Mouse (Mus musculus) liver, postnatal 0 days (tissue): ENCODE measurements around the gene Gm20825. TPM values are rescaled to one million over a fixed set of nuclear protein-coding genes. Genes with fewer than 3 reads are reported as not detected.
"Not testable (repeated sequence)": the region's sequence is repeated elsewhere in the genome, so short reads cannot be mapped to it uniquely, and the experiment has no call there.

Source experiments
- ATAC-seq: fragments of 200-750 bp; cut with Nextera tagmentation; 2 replicates; pipeline ENCODE4 v1.8.0; 2017; ENCODE audit warnings: mild to moderate bottlenecking, moderate library complexity
- DNase-seq: peaks from one replicate; pipeline ENCODE4 v3.0.0-alpha.2; 2016
- H3K27ac ChIP-seq: fragments of 300-500 bp; sonication (generic); 2 replicates; pipeline ENCODE4 v1.5.1; 2014; ENCODE audit warnings: antibody characterized with exemption, moderate library complexity, mild to moderate bottlenecking, low read depth
- H3K27me3 ChIP-seq: fragments of 300-500 bp; sonication (generic); 2 replicates; pipeline ENCODE4 v1.6.1; 2014; ENCODE audit warnings: low read length, control low read depth, mixed read lengths; ENCODE audit not compliant: insufficient read depth
- H3K36me3 ChIP-seq: fragments of 300-500 bp; sonication (generic); replicated peaks from 2 replicates; pipeline ENCODE4 v1.6.1; 2014; ENCODE audit warnings: mild to moderate bottlenecking, control low read depth, low read length, moderate library complexity, mixed read lengths; ENCODE audit not compliant: insufficient read depth
- H3K4me1 ChIP-seq: fragments of 300-500 bp; sonication (generic); 2 replicates; pipeline ENCODE4 v1.6.1; 2014; ENCODE audit warnings: antibody characterized with exemption, mild to moderate bottlenecking, control low read depth; ENCODE audit not compliant: insufficient read depth
- H3K4me2 ChIP-seq: fragments of 300-500 bp; sonication (generic); 2 replicates; pipeline ENCODE4 v1.6.1; 2014; ENCODE audit warnings: low read depth, mild to moderate bottlenecking, low read length, moderate library complexity, mixed read lengths
- H3K4me3 ChIP-seq: fragments of 300-500 bp; sonication (generic); 2 replicates; pipeline ENCODE4 v1.5.1; 2014; ENCODE audit warnings: low read depth, low read length
- H3K9ac ChIP-seq: fragments of 300-500 bp; sonication (generic); replicated peaks from 2 replicates; pipeline ENCODE4 v1.6.1; 2014; ENCODE audit warnings: mild to moderate bottlenecking, moderate library complexity
- H3K9me3 ChIP-seq: fragments of 300-500 bp; sonication (generic); 2 replicates; pipeline ENCODE4 v1.6.1; 2016; ENCODE audit warnings: mild to moderate bottlenecking, control low read depth, low read length, mixed read lengths
- WGBS: fragments of 180-500 bp; shearing (Covaris S2); extraction: QIAGEN DNeasy Blood & Tissue Kit; methylation state at CpG from one replicate; pipeline ENCODE4 v1.1.7; 2014; ENCODE audit not compliant: insufficient replicate concordance; 5-methylcytosine and 5-hydroxymethylcytosine counted together
- polyA plus RNA-seq: library from polyadenylated mRNA; unstranded; fragments of >200 nt; fragmentation: Nextera tagmentation; extraction: Ambion mirVana; gene quantifications from 2 replicates; pipeline ENCODE4 v1.2.1, GENCODE M21; 2015

Gm20825 gene
- polyA plus RNA-seq: not detected in 2 replicates

DNA sequence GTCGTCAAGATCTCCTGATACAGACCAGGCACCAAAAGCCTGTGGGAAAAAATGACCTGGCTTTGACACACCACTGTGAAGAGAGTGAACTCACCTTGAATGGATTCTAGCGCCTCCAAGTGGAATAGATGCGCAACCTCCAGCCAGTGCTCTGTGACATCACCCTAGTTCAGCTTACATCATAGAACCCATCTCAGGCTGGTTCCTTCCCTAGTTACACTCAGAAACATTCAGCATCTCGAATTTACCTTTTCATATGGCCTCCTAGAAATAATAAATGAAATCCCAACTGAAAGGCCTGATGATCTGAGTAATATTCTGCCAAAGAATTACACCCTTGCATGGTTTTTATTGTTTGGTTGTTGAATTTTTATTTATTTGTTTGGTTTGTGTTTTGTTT lies at the start of gene Gm20825:
TSS of gene Gm20825 (minus strand) at position 101 of the 400 bp plus-strand sequence.
- not testable (repeated sequence) for H3K4me3 ChIP-seq, H3K9me3 ChIP-seq, H3K27ac ChIP-seq, H3K27me3 ChIP-seq, H3K9ac ChIP-seq, H3K4me2 ChIP-seq, H3K4me1 ChIP-seq, DNase-seq, ATAC-seq, H3K36me3 ChIP-seq
- WGBS: 53% methylated on average over 3 of the region's 4 CpGs

Other genes with a start within 250 kb of the Gm20825 start
- gene Gm29049, start 74.3 kb downstream of the Gm20825 start, polyA plus RNA-seq: not detected in 2 replicates
- not detected in 2 replicates for gene Gm20824, start 186.4 kb upstream of the Gm20825 start, polyA plus RNA-seq